Mouse (Mus musculus): ENCODE measurements around the gene Gps1.
A peak's percentile ranks its signal among the peaks of the same experiment; 100 is the strongest.
"Not testable (repeated sequence)": the region's sequence is repeated elsewhere in the genome, so short reads cannot be mapped to it uniquely, and the experiment has no call there.

Gene Gps1

DNA sequence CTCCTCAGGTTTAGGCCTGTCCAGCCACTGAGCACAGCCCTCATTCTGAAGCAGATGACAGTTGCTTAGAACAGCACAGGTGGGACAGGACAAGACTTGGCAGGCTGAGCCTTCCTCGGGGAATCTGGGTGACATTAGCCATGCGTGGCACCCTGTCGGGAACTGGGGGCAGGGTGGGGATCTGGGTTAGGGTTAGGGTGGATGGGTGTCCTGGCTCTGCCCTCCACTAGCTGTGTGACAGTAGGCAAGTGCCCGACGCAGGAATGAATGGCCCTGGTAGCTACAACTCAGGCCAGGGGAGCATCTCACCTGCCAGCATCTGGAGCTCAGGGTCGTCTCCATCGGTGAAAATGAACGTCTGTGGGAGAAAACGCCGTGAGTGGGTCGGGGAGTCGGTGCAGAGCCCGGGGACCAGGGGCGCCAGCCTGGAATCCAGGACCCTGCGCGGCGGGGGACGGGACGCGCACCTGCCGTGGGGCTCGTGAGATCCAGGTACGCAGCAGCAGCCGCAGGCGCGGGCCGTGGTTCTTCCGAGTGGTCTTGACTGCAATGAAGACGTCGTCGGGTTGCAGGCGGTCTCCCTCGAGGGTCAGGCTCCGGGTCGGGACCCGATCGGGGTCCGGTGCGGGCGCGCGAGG lies 527 bp upstream of the Gps1 start:
- DNase-seq (ENCODE audit: low spot score in 2 of 2), result peak in 1 of 2 experiments; percentile 72

GRCm38 (mm10) chr11:120785145-120785544 lies 1.1 kb downstream of the Gps1 start:
- DNase-seq (ENCODE audit: low spot score in 2 of 2), result no peak

GRCm38 (mm10) chr11:120788460-120788859 lies 4.4 kb downstream of the Gps1 start:
- not testable (repeated sequence) for DNase-seq (ENCODE audit: low spot score in 2 of 2)

DNA sequence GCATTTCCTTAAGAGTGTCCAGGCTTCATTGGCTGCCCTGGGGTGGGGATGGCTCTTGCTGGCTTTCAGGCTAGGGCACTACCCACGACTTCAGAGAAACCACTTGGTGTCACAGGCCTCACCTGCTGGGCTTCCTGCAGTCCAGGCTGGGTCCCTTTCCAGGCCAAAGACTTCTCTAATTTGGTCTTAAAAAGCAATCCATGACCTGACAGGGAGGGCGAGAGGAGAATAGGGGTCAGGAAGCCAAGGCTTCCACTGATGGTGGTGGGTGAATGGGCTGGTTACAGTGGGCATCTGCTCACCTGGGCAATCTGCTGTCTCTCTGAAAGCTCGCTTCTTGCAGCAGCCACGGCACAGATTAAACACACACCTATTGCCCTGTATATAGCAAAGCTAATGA lies 5.3 kb downstream of the Gps1 start:
- no peak for DNase-seq (ENCODE audit: low spot score in 2 of 2)

DNA sequence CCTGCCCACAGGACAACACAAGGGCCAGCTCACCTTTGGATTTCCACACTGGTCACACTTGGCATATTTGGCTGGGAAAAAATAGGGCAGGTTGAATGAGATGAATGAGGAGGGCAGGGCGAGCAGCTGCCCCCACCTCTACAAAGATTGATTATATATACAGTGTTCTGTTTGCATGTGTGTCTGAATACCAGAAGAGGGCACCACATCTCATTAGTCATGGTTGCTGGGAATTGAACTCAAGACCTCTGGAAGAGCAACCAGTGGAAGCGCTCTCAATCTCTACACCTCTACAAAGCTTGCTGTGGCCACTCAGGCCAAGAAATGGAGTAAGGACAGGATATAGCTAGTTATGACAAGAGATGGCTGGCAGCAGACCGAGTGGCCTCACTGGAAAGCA lies 5.7 kb downstream of the Gps1 start:
- DNase-seq (ENCODE audit: low spot score in 2 of 2), result no peak

- no peak for DNase-seq (ENCODE audit: low spot score in 2 of 2)
These were observed 8.6 kb downstream of the Gps1 start for GRCm38 (mm10) chr11:120792652-120793051.

GRCm38 (mm10) chr11:120795756-120796613 lies 11.9 kb downstream of the Gps1 start, which contains the start of gene Dus1l:
Gene Dus1l, minus strand, starts transcription at chr11:120796403.
- DNase-seq (ENCODE audit: low spot score in 2 of 2), result peak; percentile 97 to 99

DNA sequence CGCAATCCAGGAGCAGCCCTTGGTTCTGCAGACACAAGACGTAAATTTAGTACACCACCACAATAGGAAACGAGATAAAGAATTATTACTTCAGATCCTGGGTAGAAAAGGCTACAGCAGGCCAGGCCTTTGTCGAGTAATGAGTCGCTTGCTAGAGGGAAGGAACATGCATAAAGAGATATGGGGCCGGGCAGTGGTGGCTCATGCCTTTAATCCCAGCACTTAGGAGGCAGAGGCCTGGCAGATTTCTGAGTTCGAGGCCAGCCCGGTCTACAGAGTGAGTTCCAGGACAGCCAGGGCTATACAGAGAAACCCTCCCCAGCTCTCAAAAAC lies 12.5 kb downstream of the Gps1 start:
- DNase-seq (ENCODE audit: low spot score in 2 of 2), result no peak

GRCm38 (mm10) chr11:120798244-120798643 lies 14.2 kb downstream of the Gps1 start:
- no peak for DNase-seq (ENCODE audit: low spot score in 2 of 2)

DNA sequence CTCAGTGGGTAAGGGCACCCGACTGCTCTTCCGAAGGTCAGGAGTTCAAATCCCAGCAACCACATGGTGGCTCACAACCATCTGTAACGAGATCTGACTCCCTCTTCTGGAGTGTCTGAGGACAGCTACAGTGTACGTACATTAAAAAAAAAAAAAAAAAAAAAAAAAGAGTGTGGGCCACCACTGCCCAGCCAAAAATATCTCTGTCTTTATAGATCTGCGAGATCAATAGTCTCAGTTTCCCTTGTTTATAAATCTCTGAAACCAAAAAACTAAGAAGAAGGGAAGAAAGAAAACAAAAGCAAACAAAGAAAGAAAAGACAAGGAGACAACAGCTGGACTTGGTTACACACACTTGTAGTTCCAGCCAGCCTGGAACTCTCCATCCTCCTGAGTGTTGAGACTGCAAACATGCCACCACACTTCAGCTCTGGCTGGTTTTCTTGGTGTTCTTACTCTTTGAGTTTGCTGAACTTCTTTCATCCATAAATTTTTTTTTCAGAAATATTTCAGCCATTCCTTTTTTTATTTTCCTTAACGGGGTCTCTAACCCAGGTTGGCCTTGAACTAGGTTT lies 15.3 kb downstream of the Gps1 start:
- DNase-seq (ENCODE audit: low spot score in 2 of 2), result no peak

GRCm38 (mm10) chr11:120800061-120800904 lies 16.2 kb downstream of the Gps1 start:
- peak; percentile 84 to 94 for DNase-seq (ENCODE audit: low spot score in 2 of 2)

DNA sequence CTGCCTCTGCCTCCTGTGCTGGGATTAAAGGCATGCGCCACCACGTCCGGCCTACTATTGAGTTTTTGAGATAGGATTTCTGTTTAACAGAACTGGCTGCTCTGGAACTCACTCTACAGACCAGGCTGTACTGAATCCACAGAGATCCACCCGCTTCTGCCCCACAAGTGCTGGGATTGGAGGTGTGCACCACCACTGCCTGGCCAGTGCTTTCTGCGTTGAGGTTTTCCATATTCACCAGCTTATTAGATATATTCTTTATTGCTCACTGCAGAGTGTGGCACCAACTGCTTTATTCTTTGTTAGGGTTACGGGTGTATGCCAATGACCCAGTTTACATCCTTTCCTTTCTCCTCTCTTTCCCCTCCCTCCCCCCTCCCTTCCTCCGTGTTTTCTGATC lies 20.2 kb downstream of the Gps1 start:
- DNase-seq (ENCODE audit: low spot score in 2 of 2), result no peak

DNA sequence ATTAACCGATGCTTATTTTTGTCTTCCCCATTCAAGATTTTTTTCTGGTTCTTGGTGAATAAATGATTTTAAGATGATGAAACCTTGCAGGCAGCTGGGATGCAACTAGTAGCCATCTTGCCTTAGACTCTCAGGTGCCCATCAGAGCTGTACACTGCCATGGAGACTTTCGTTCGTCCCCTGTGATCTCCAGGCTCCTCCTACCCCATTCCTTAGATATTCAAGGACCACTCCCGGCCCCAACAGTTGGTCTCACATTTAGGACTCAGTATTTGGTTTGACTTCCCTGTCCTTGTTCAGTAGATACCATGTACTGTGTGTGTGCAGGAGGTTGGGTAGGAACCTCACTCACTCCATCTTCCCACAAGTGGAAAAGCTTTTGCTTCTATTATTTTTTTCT lies 20.7 kb downstream of the Gps1 start:
- no peak for DNase-seq (ENCODE audit: low spot score in 2 of 2)

DNA sequence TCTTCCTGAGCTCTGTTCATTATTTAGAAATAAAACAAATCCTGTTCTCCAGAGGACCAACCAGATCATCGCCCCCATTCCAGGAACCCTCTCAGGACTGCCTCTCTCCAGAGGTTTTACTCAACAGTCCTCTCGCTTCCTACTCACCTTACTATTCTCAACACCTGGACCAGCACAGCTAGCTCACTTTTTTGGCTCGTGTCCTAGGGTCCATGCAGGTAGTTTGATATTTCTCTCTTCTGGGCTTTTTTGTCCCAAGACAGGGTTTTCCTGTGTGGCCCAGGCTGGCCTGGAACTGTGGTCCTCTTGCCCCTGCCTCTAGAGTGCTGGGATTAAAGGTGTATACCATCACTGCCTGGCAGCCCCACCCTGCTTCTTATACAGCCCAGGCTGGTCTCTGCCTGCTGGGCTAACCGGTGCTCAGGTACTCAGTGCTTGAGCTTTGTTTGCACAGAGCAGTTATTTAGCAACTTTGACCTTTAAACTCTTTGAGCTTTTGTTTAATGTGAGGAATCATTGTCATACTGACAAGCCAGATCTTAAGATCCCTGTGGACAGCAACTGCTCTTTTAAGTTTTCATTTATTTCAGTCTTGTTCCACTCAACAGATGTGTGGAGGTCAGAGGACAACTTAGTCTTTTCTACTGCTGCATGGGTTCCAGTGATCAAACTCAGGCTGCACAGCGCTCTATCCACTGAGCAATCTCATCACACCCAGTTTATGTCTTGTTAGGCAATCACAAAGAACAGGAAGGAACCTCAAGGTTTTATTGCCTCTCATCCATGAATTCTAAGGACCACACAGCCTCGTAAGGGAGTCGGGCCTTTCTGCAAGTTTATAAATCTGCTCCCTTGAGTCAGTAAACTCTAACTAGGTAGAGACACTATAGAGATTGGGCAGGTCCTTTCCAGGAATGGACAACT lies 21.6 kb downstream of the Gps1 start:
- DNase-seq (ENCODE audit: low spot score in 2 of 2), result no peak

DNA sequence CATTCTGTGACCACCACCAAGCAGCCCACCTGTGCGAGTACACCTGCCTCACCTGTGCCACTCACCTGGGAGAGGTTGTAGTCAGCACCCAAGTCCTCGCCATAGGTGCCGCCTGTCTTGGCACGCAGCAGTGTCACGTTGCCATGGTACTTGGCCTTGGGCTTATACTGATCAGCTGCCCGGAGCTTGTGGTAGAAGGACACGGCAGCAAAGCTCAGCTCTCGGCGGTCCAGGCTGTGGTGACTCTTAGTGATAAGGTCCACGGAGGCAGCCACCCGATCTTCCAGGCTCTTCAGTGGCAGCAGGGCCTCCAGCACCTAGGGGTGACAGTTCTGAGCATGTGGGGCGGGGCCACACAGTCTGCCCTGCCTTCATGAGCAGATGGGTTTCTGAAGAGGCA lies 23.9 kb downstream of the Gps1 start:
- DNase-seq (ENCODE audit: low spot score in 2 of 2), result no peak

DNA sequence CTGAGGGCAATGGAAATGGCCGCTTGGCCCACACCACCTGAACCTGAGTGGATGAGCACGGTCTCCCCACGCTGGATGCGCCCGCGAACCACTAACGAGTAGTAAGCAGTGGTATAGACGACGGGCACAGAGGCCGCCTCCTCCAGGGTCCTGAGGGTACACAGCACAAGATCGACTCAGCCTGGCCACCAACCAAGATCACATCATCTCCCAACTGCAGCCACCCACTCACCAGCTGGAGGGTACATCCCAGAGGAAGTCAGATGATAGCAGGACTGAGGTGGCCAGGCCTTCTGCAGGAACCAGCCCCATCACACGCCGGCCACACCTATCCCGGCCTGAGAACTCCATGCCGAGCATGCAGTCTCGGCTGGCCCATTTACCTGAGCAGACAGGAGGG lies 28.0 kb downstream of the Gps1 start:
- DNase-seq (ENCODE audit: low spot score in 2 of 2), result no peak

DNA sequence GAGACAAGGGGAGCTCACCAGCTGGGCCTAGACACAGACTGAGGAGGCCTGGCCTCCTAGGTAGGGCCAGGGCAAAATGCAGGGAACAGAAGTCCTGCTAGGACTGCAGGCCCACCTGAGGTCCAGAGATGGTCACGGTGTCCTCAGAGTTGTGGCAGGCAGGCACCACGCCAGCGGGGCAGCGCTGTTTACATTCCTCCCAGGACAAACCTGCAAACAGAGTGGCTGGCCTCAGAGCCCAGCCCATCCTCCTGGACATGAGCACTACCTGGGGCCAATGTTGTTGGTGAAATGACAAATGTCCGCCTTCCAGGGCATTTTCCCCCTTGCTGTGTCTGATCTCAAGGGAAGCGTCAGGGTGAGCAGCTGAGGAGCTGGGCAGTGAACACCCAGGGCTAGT lies 33.3 kb downstream of the Gps1 start:
- DNase-seq (ENCODE audit: low spot score in 2 of 2), result no peak

DNA sequence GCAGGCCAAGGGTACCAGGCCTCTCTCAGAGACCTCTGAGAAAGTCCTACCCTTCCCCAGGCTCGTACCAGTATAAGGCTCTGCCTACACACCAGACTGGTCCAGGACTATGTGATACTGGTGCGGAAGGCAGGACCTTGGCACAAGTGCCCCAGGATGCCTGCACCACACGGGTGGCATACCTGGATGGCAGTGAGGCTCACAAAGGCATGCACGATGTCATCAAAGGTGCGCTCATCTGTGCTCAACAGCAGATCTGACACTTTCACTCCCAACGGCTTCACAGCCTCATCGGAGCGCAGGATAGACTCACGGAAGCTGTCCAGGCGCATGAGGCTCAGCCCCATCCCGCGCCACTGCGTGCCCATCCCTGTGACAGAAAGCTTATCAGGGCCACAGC lies 34.2 kb downstream of the Gps1 start:
- no peak for DNase-seq (ENCODE audit: low spot score in 2 of 2)

DNA sequence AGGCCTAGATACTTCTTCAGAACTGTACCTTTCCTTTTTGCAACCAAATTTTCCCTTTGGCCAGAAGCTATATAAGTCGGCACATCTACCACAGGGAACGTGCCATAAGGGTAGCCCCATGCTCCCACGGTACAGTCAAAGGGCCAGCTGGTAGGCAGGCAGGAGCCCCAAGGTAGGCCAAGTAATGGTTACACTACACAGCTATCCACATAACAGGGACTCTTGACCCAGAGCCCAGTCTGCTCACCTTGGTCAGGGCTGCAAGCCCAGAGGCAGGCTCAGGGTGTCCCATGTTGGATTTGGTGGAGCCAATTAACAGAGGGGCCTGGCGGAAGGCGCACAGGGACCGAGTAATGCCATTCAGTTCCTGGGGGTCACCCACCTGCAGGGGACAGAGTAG lies 35.5 kb downstream of the Gps1 start:
- no peak for DNase-seq (ENCODE audit: low spot score in 2 of 2)

DNA sequence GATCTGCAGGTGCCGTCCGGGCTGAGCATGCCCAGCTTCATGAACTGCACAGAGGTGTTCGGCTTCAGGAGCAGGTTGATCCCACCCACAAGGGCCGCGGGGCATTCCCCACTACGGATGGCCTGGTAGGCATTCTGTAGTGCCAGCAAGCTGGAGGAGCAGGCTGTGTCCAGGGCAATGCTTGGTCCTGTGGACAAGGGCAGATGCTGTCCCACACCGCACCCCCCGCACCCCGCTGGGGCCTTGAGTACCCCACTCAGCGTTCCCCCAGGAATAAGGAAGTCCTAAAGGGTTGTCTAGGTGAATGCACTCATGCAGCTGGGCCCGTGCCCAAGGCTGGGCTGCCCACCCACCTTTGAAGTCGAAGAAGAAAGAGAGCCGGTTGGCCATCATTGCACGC lies 36.5 kb downstream of the Gps1 start:
- no peak for DNase-seq (ENCODE audit: low spot score in 2 of 2)
